Mouse (Mus musculus): ENCODE data around the gene Acta1. TPM values are rescaled to one million over a fixed set of nuclear protein-coding genes. Genes with fewer than 3 reads are reported as not detected.

Acta1 gene
- polyA plus RNA-seq (2012; rRNA removed), result 12.6 and 220 TPM in 2 replicates

DNA sequence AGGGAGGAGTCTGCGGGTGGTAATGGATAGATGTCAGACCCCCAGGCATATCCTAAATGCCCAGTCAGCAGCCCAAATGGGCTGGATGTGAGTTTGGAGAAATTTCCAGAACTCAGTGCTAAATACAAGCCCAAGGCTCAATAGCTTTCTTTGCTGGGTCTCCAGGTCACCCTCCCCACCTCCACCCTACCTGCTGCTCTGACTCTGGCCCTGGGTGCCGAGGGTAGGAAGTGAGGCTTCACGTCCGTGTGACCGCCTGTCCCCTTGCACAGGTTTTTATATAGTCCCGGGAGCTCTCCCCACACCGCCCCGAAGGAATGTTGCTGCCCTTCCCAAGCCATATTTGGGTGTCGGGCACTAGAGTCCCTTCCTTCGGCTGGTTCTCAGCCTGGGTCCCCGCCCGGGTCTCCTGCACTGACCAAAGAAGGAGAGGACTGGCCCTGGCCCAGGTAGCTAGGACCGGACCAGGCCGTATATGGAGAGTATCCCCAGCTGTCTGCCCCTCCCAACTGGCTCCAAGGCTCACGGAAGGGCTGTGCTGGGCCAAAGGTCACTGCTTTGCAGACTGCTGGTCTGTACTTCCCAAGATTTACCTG is at the start of gene Acta1:
Acta1 (minus strand) TSS at position 250 of the 596 bp plus-strand sequence.

GRCm38 (mm10) chr8:123859648-123860259 is 34.8 kb downstream of the Acta1 start, which contains the start of gene Ccsap:
Ccsap (minus strand) TSS chr8:123860209.

Other genes with a start within 250 kb of the Acta1 start
- gene Rhou, start 240.8 kb downstream of the Acta1 start, polyA plus RNA-seq (2012; rRNA removed), result 29.2 and 31.8 TPM in 2 replicates
- gene Rab4a, start 88.8 kb downstream of the Acta1 start, polyA plus RNA-seq (2012; rRNA removed), result 64.4 and 66.9 TPM in 2 replicates
- 11.4 and 11.5 TPM in 2 replicates for gene Ccsap, start 34.5 kb downstream of the Acta1 start, polyA plus RNA-seq (2012; rRNA removed)
- 17.6 and 18.6 TPM in 2 replicates for gene Nup133, start 54.5 kb upstream of the Acta1 start, polyA plus RNA-seq (2012; rRNA removed)
- 20.0 and 21.0 TPM in 2 replicates for gene Abcb10, start 88.4 kb upstream of the Acta1 start, polyA plus RNA-seq (2012; rRNA removed)
- gene Taf5l, start 126.6 kb upstream of the Acta1 start, polyA plus RNA-seq (2012; rRNA removed), result 22.6 and 24.0 TPM in 2 replicates
- 8.4 and 8.7 TPM in 2 replicates for gene Urb2, start 126.8 kb upstream of the Acta1 start, polyA plus RNA-seq (2012; rRNA removed)